Mouse (Mus musculus): ENCODE measurements around the gene Gm11077. TPM values are rescaled to one million over a fixed set of nuclear protein-coding genes. Genes with fewer than 3 reads are reported as not detected.

Gene Gm11077
- polyA plus RNA-seq, 1 experiment from 2014 or later, result not detected

DNA sequence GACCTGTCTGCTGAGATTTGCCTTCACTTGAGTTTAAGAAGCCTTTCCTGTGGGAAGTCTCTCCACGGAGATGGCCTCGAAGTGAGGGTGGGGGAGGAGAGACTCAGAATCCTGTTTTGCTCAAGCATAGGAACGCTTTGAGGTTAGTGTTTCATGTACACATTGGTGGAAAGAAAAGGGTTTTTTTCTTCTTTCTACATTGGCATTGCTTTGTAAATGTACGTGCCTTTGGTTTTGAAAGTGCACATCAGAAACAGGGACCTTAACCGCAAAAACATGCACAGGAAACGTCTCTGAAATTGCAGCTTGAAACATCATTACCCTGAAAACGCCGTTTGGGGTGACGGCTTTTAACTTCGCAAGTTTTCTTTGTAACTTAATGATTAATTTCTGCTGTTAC, 21.0 kb upstream of the Gm11077 start:
- WGBS, result 61% methylated on average over 10 of the region's 10 CpGs
- H3K9me3 ChIP-seq, result no peaks in the 10 kb centered on the region
- no peak overlapping the region for H3K9ac ChIP-seq
- no peak overlapping the region for H3K4me3 ChIP-seq (replicated peaks)
- no peaks in the 10 kb centered on the region for H3K36me3 ChIP-seq
- H3K27ac ChIP-seq, result no peak overlapping the region
- no peaks in the 10 kb centered on the region for H3K27me3 ChIP-seq (replicated peaks)
- no peak overlapping the region for H3K4me2 ChIP-seq (replicated peaks)
- no peak for ATAC-seq
- H3K4me1 ChIP-seq (replicated peaks), result no peaks in the 10 kb centered on the region

- H3K4me2 ChIP-seq (replicated peaks), result no peak overlapping the region
- ATAC-seq, result no peak
- no peak overlapping the region for H3K27ac ChIP-seq
- H3K36me3 ChIP-seq, result no peaks in the 10 kb centered on the region
- 78% methylated on average over 6 of the region's 6 CpGs for WGBS
- H3K9ac ChIP-seq, result no peak overlapping the region
- no peaks in the 10 kb centered on the region for H3K9me3 ChIP-seq
- H3K4me3 ChIP-seq (replicated peaks), result no peak overlapping the region
- no peaks in the 10 kb centered on the region for H3K4me1 ChIP-seq (replicated peaks)
- H3K27me3 ChIP-seq (replicated peaks), result no peaks in the 10 kb centered on the region
Observed at GRCm38 (mm10) chr6:140709415-140710107, 19.5 kb upstream of the Gm11077 start.

- Histone ChIP-seq H3K4me1 (replicated peaks) (no peaks in the 10 kb centered on the region), H3K36me3 (no peaks in the 10 kb centered on the region), H3K9me3 (no peaks in the 10 kb centered on the region), H3K4me2 (replicated peaks) (no peak overlapping the region), H3K27ac (no peak overlapping the region), H3K4me3 (replicated peaks) (no peak overlapping the region), H3K27me3 (replicated peaks) (no peaks in the 10 kb centered on the region), H3K9ac (no peak overlapping the region)
- ATAC-seq, result peak; percentile 61
- 9% methylated on average over 11 of the region's 11 CpGs for WGBS
Observed at GRCm38 (mm10) chr6:140712754-140713153, 16.3 kb upstream of the Gm11077 start.

DNA sequence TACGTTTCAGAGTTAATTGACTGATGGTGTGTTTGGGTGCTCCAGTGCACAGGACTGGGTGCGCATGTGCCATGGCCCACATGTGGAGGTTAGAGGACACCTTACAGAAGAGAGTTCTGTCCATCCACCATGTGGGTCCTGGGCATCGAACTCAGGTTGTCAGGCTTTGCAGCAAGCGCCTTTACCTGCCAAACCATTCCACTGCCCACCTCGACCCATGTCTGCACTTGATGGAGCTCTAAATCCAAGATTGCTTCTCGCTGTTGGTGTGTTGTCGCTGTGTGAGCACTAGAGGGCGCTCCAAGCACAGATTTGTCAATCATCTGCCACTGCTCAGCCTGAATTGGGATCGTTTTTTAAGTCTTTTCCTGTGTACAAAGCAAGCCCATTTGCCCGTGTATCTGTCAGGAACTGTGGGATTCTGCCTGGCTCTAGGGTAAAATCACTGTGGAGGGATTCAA, 14.1 kb upstream of the Gm11077 start:
- H3K4me3 ChIP-seq (replicated peaks), result no peak overlapping the region
- H3K4me1 ChIP-seq (replicated peaks), result no peaks in the 10 kb centered on the region
- H3K9me3 ChIP-seq, result no peaks in the 10 kb centered on the region
- H3K27me3 ChIP-seq (replicated peaks), result no peaks in the 10 kb centered on the region
- H3K36me3 ChIP-seq, result no peaks in the 10 kb centered on the region
- no peak overlapping the region for H3K9ac ChIP-seq
- no peak overlapping the region for H3K27ac ChIP-seq
- H3K4me2 ChIP-seq (replicated peaks), result no peak overlapping the region
- ATAC-seq, result peak; percentile 56
- WGBS, result 24% methylated on average over 10 of the region's 10 CpGs

DNA sequence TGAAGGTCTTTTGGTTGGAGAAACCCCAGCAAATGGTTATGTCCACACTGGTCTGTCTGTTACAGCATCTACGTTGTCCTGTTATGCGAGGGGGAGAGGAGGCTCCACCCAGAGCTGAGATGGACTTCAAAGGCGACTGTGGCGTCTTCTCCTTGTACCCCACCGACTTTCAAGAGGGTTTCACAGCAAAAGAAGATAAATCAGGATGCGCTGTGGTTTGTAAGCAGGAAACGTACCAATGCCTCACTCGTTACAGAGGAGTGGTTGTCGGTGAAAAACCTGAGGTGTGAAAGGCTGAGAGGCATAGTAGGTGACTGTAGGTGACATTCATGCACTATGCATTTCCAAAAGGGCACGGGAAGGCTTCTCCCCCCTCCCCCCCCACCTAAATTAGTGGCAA, 7.0 kb upstream of the Gm11077 start:
- no peaks in the 10 kb centered on the region for H3K36me3 ChIP-seq

GRCm38 (mm10) chr6:140730669-140731401, 1.8 kb downstream of the Gm11077 start:
- Histone ChIP-seq H3K4me2 (replicated peaks) (no peak overlapping the region), H3K9ac (no peak overlapping the region), H3K36me3 (no peaks in the 10 kb centered on the region), H3K9me3 (0 out of 2 replicates have a peak, but pooled peaks cover 6% of the 10 kb centered on the region), H3K4me1 (replicated peaks) (0 out of 2 replicates have a peak, but pooled peaks cover 6% of the 10 kb centered on the region), H3K4me3 (replicated peaks) (no peak overlapping the region), H3K27ac (no peak overlapping the region), H3K27me3 (replicated peaks) (no peaks in the 10 kb centered on the region)
- 64% methylated on average over 6 of the region's 6 CpGs for WGBS
- ATAC-seq, result no peak

More for the DNA sequence above, 7.0 kb upstream of the Gm11077 start:
- no peak for ATAC-seq
- H3K9ac ChIP-seq, result no peak overlapping the region
- no peaks in the 10 kb centered on the region for H3K9me3 ChIP-seq
- no peak overlapping the region for H3K4me2 ChIP-seq (replicated peaks)
- 75% methylated on average over 10 of the region's 10 CpGs for WGBS
- 0 out of 2 replicates have a peak, but pooled peaks cover 2% of the 10 kb centered on the region for H3K4me1 ChIP-seq (replicated peaks)
- H3K27me3 ChIP-seq (replicated peaks), result no peaks in the 10 kb centered on the region
- no peak overlapping the region for H3K4me3 ChIP-seq (replicated peaks)
- H3K27ac ChIP-seq, result no peak overlapping the region

GRCm38 (mm10) chr6:140731402-140731730, 2.3 kb downstream of the Gm11077 start:
- H3K4me2 ChIP-seq (replicated peaks), result no peak overlapping the region
- no peak overlapping the region for H3K4me3 ChIP-seq (replicated peaks)
- H3K9ac ChIP-seq, result no peak overlapping the region
- H3K27ac ChIP-seq, result no peak overlapping the region
- H3K27me3 ChIP-seq (replicated peaks), result no peaks in the 10 kb centered on the region
- 77% methylated on average over 1 of the region's 1 CpGs for WGBS
- H3K9me3 ChIP-seq, result 0 out of 2 replicates have a peak, but pooled peaks cover 6% of the 10 kb centered on the region
- H3K4me1 ChIP-seq (replicated peaks), result 0 out of 2 replicates have a peak, but pooled peaks cover 6% of the 10 kb centered on the region
- ATAC-seq, result no peak
- no peaks in the 10 kb centered on the region for H3K36me3 ChIP-seq

GRCm38 (mm10) chr6:140732971-140733640, 4.0 kb downstream of the Gm11077 start:
- Histone ChIP-seq H3K36me3 (no peaks in the 10 kb centered on the region), H3K27ac (peak overlapping the region; percentile 36; the same call in 1 of the 2 replicates), H3K9ac (peak overlapping the region; percentile 18; the same call in 1 of the 2 replicates), H3K9me3 (0 out of 2 replicates have a peak, but pooled peaks cover 6% of the 10 kb centered on the region), H3K4me2 (replicated peaks) (peak overlapping the region; percentile 55), H3K4me1 (replicated peaks) (0 out of 2 replicates have a peak, but pooled peaks cover 6% of the 10 kb centered on the region), H3K4me3 (replicated peaks) (peak overlapping the region; percentile 23; the same call in 1 of the 2 replicates), H3K27me3 (replicated peaks) (no peaks in the 10 kb centered on the region)
- WGBS, result 34% methylated on average over 10 of the region's 10 CpGs
- peak; percentile 71; the same call in 1 of the 2 replicates for ATAC-seq

DNA sequence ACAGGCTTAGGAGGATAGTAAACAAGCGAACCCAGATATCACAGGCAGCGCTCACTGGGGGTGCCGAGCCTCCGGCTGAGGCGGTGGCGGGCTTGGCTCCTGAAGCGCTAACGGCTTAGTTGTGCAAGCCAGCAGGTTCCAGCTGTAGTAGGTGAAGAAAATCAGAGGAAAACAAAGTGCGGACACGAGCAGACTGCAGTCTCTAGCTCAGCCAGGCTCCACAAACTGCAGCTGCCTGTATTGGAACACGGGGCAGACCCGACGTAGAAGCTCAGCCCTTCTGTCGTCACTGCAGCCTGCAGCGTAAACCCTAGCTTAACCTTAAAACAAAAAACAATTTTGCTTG, 4.5 kb downstream of the Gm11077 start:
- H3K27me3 ChIP-seq (replicated peaks), result no peaks in the 10 kb centered on the region
- peak; percentile 59; the same call in 1 of the 2 replicates for ATAC-seq
- H3K4me1 ChIP-seq (replicated peaks), result 0 out of 2 replicates have a peak, but pooled peaks cover 6% of the 10 kb centered on the region
- peak overlapping the region; percentile 18; the same call in 1 of the 2 replicates for H3K9ac ChIP-seq
- H3K4me2 ChIP-seq (replicated peaks), result peak overlapping the region; percentile 55
- 8% methylated on average over 15 of the region's 15 CpGs for whole genome bisulfite sequencing
- peak overlapping the region; percentile 36; the same call in 1 of the 2 replicates for H3K27ac ChIP-seq
- 0 out of 2 replicates have a peak, but pooled peaks cover 6% of the 10 kb centered on the region for H3K9me3 ChIP-seq
- no peaks in the 10 kb centered on the region for H3K36me3 ChIP-seq
- H3K4me3 ChIP-seq (replicated peaks), result peak overlapping the region; percentile 23; the same call in 1 of the 2 replicates

GRCm38 (mm10) chr6:140745586-140745985, 16.5 kb downstream of the Gm11077 start:
- H3K9me3 ChIP-seq, result no peaks in the 10 kb centered on the region
- no peak overlapping the region for H3K4me3 ChIP-seq (replicated peaks)
- H3K4me2 ChIP-seq (replicated peaks), result no peak overlapping the region
- H3K27ac ChIP-seq, result no peak overlapping the region
- no peak for ATAC-seq
- H3K27me3 ChIP-seq (replicated peaks), result no peaks in the 10 kb centered on the region
- H3K36me3 ChIP-seq, result no peaks in the 10 kb centered on the region
- H3K4me1 ChIP-seq (replicated peaks), result no peaks in the 10 kb centered on the region
- WGBS, result 79% methylated on average over 3 of the region's 3 CpGs
- no peak overlapping the region for H3K9ac ChIP-seq

- H3K4me2 ChIP-seq (replicated peaks), result no peak overlapping the region
- no peaks in the 10 kb centered on the region for H3K9me3 ChIP-seq
- no peaks in the 10 kb centered on the region for H3K27me3 ChIP-seq (replicated peaks)
- no peak overlapping the region for H3K4me3 ChIP-seq (replicated peaks)
- H3K4me1 ChIP-seq (replicated peaks), result no peaks in the 10 kb centered on the region
- no peak for ATAC-seq
- H3K27ac ChIP-seq, result no peak overlapping the region
- H3K36me3 ChIP-seq, result no peaks in the 10 kb centered on the region
- H3K9ac ChIP-seq, result no peak overlapping the region
- 71% methylated on average over 2 of the region's 2 CpGs for WGBS
Observed at GRCm38 (mm10) chr6:140747591-140747990, 18.5 kb downstream of the Gm11077 start.
